Mouse (Mus musculus): Measurements from ENCODE around the gene Frmd4a. TPM values are rescaled to one million over a fixed set of nuclear protein-coding genes. Genes with fewer than 3 reads are reported as not detected.
"Not testable (repeated sequence)": the region's sequence is repeated elsewhere in the genome, so short reads cannot be mapped to it uniquely, and the experiment has no call there.

Frmd4a gene
- polyA plus RNA-seq, 1 experiment, result 22.8 TPM

- H3K27ac ChIP-seq (ENCODE audit: control insufficient read depth, insufficient read depth, low read depth, low read length, poor library complexity), result no peak overlapping the region
- H3K4me3 ChIP-seq (replicated peaks; ENCODE audit: control insufficient read depth, low read depth, low read length), result no peak overlapping the region
- no peaks in the 10 kb centered on the region; the same call in 1 of the 2 replicates for H3K4me1 ChIP-seq (ENCODE audit: control insufficient read depth, insufficient read depth, low read length)
- 83% methylated on average over 1 of the region's 1 CpGs for WGBS
- TF ChIP-seq CTCF (IDR thresholded peaks at IDR 0.05; ENCODE audit: control insufficient read depth, insufficient read depth, low read length), result no peak
- no peak for TF ChIP-seq POLR2A (IDR thresholded peaks at IDR 0.05; ENCODE audit: borderline replicate concordance, control insufficient read depth, low read depth, low read length)
Measured at GRCm38 (mm10) chr2:4257604-4258003, 240.1 kb downstream of the Frmd4a start.

- H3K4me3 ChIP-seq (replicated peaks; ENCODE audit: control insufficient read depth, low read depth, low read length); H3K4me1 ChIP-seq (ENCODE audit: control insufficient read depth, insufficient read depth, low read length); H3K27ac ChIP-seq (ENCODE audit: control insufficient read depth, insufficient read depth, low read depth, low read length, poor library complexity): not testable (repeated sequence)
- WGBS, result 73% methylated on average over 12 of the region's 12 CpGs
Measured at GRCm38 (mm10) chr2:4258803-4259202, 241.3 kb downstream of the Frmd4a start.

GRCm38 (mm10) chr2:4260324-4261058, 243.0 kb downstream of the Frmd4a start:
- H3K27ac ChIP-seq (ENCODE audit: control insufficient read depth, insufficient read depth, low read depth, low read length, poor library complexity), result no peak overlapping the region
- no peaks in the 10 kb centered on the region; the same call in 1 of the 2 replicates for H3K4me1 ChIP-seq (ENCODE audit: control insufficient read depth, insufficient read depth, low read length)
- WGBS, result 66% methylated on average over 10 of the region's 10 CpGs
- no peak overlapping the region for H3K4me3 ChIP-seq (replicated peaks; ENCODE audit: control insufficient read depth, low read depth, low read length)
- no peak for TF ChIP-seq CTCF (IDR thresholded peaks at IDR 0.05; ENCODE audit: control insufficient read depth, insufficient read depth, low read length)
- TF ChIP-seq POLR2A (IDR thresholded peaks at IDR 0.05; ENCODE audit: borderline replicate concordance, control insufficient read depth, low read depth, low read length), result no peak

DNA sequence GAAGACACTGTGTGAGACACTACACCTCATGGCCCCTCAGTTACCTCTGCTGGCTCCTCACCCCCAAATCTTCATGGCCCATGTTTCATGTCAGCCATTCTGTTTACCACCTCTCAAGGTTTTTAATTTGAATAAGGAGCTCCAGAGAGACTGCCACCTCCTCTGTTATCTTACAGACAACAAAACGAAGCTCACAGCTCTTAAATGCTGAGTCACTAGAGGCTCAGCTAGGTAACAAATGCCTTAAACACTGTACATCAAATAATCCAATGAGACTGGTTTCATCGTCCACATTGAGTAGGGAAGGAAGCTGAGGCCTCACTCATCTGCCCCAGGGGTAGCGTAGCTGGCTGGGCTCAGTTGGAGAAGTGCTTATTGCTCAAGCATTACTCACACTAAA, 245.2 kb downstream of the Frmd4a start:
- 36% methylated on average over 3 of the region's 3 CpGs for WGBS
- no peaks in the 10 kb centered on the region for H3K4me1 ChIP-seq (ENCODE audit: control insufficient read depth, insufficient read depth, low read length)
- TF ChIP-seq CTCF (IDR thresholded peaks at IDR 0.05; ENCODE audit: control insufficient read depth, insufficient read depth, low read length) (no peak), POLR2A (IDR thresholded peaks at IDR 0.05; ENCODE audit: borderline replicate concordance, control insufficient read depth, low read depth, low read length) (no peak)
- no peak overlapping the region for H3K4me3 ChIP-seq (replicated peaks; ENCODE audit: control insufficient read depth, low read depth, low read length)
- H3K27ac ChIP-seq (ENCODE audit: control insufficient read depth, insufficient read depth, low read depth, low read length, poor library complexity), result no peak overlapping the region

- 74% methylated on average over 7 of the region's 7 CpGs for WGBS
Measured at GRCm38 (mm10) chr2:4267377-4267776, 249.9 kb downstream of the Frmd4a start.

GRCm38 (mm10) chr2:4282777-4283176, 265.3 kb downstream of the Frmd4a start:
- WGBS, result 83% methylated on average over 5 of the region's 5 CpGs
- no peak for TF ChIP-seq CTCF (IDR thresholded peaks at IDR 0.05; ENCODE audit: control insufficient read depth, insufficient read depth, low read length)
- no peak for TF ChIP-seq POLR2A (IDR thresholded peaks at IDR 0.05; ENCODE audit: borderline replicate concordance, control insufficient read depth, low read depth, low read length)
- Histone ChIP-seq H3K27ac (ENCODE audit: control insufficient read depth, insufficient read depth, low read depth, low read length, poor library complexity) (no peak overlapping the region), H3K4me3 (replicated peaks; ENCODE audit: control insufficient read depth, low read depth, low read length) (no peak overlapping the region), H3K4me1 (ENCODE audit: control insufficient read depth, insufficient read depth, low read length) (no peaks in the 10 kb centered on the region)

More at GRCm38 (mm10) chr2:4267377-4267776, 249.9 kb downstream of the Frmd4a start:
- Histone ChIP-seq H3K27ac (ENCODE audit: control insufficient read depth, insufficient read depth, low read depth, low read length, poor library complexity) (no peak overlapping the region), H3K4me1 (ENCODE audit: control insufficient read depth, insufficient read depth, low read length) (no peaks in the 10 kb centered on the region), H3K4me3 (replicated peaks; ENCODE audit: control insufficient read depth, low read depth, low read length) (no peak overlapping the region)
- no peak for TF ChIP-seq CTCF (IDR thresholded peaks at IDR 0.05; ENCODE audit: control insufficient read depth, insufficient read depth, low read length)

DNA sequence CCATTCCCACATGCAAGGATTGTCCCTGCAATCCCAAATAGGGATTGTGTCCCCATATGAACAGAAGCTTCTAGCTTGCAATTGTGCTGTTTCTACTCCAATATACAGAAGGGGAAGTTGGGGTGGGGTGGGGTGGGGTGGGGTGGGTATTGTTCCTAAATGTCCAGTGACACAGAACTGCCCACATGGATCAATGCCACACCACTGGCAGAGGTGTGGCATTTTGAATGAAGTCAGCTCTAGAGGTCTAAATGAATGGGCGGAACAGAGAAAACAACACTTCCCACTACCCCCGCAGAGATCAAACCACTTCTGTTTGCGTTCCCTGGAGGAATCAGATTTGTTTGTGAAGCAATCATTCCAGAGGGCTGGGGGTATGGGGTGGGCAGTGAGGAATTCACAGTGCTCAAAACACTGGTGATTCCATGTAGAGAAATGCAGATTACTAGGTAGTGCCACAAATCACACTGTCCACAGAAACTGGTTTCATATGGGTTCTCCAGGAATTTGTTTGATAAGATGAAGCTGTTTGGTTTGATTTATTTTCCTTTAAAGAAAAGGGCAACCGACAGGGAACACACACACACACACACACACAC, 268.3 kb downstream of the Frmd4a start:
- 34% methylated on average over 4 of the region's 4 CpGs for WGBS
- H3K4me1 ChIP-seq (ENCODE audit: control insufficient read depth, insufficient read depth, low read length), result no peaks in the 10 kb centered on the region
- no peak for TF ChIP-seq CTCF (IDR thresholded peaks at IDR 0.05; ENCODE audit: control insufficient read depth, insufficient read depth, low read length)
- H3K27ac ChIP-seq (ENCODE audit: control insufficient read depth, insufficient read depth, low read depth, low read length, poor library complexity), result no peak overlapping the region
- no peak overlapping the region for H3K4me3 ChIP-seq (replicated peaks; ENCODE audit: control insufficient read depth, low read depth, low read length)

DNA sequence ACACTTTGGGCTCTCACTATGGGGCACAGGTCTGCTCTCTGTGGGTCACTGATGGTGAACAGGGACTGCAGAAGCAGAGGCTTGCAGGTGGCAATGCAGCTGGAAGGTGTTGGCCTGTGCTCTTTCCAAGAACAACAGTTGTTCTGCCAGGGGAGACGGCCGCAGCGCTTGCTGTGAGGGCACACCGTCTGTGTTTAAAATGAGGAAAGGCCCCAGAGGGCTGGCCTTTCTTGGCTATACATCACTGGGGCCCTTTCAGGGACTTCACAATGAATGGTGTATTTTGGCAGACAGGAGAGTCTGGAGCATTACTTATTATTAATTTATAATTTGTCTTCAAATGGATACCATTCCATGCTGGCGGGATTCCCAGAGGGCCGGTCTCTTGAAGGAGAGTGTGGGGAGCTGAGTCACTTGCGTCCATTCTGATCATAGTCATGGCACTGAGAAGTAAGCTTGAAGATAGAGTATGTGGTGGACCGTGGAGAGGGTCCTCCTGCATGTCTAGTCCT, 268.9 kb downstream of the Frmd4a start:
- 74% methylated on average over 8 of the region's 8 CpGs for WGBS
- Histone ChIP-seq H3K4me1 (ENCODE audit: control insufficient read depth, insufficient read depth, low read length) (no peaks in the 10 kb centered on the region), H3K27ac (ENCODE audit: control insufficient read depth, insufficient read depth, low read depth, low read length, poor library complexity) (no peak overlapping the region), H3K4me3 (replicated peaks; ENCODE audit: control insufficient read depth, low read depth, low read length) (no peak overlapping the region)
- TF ChIP-seq POLR2A (IDR thresholded peaks at IDR 0.05; ENCODE audit: borderline replicate concordance, control insufficient read depth, low read depth, low read length) (no peak), CTCF (IDR thresholded peaks at IDR 0.05; ENCODE audit: control insufficient read depth, insufficient read depth, low read length) (no peak)

Measured in bone marrow, adult 2 months (tissue).